Mouse (Mus musculus) stomach, embryonic 15.5 days (tissue): ENCODE results near the gene Gm9611. TPM values are rescaled to one million over a fixed set of nuclear protein-coding genes. Genes with fewer than 3 reads are reported as not detected.
"Not testable (repeated sequence)": the region's sequence is repeated elsewhere in the genome, so short reads cannot be mapped to it uniquely, and the experiment has no call there.

Experiments
- ATAC-seq: fragments of 200-750 bp; cut with Nextera tagmentation; 2 replicates; pipeline ENCODE4 v1.8.0; 2017; ENCODE audit warnings: low read depth, moderate number of reproducible peaks, moderate TSS enrichment; ENCODE audit not compliant: insufficient read depth, low FRiP score
- H3K27ac ChIP-seq: fragments of 300-500 bp; sonication (generic); 2 replicates; pipeline ENCODE4 v1.5.1; 2015; ENCODE audit warnings: mild to moderate bottlenecking, inconsistent platforms
- H3K27me3 ChIP-seq: fragments of 300-500 bp; sonication (generic); replicated peaks from 2 replicates; pipeline ENCODE4 v1.6.1; 2015; ENCODE audit warnings: inconsistent platforms
- H3K36me3 ChIP-seq: fragments of 300-500 bp; sonication (generic); 2 replicates; pipeline ENCODE4 v1.6.1; 2015; ENCODE audit warnings: inconsistent platforms
- H3K4me1 ChIP-seq: fragments of 300-500 bp; sonication (generic); 2 replicates; pipeline ENCODE4 v1.6.1; 2015; ENCODE audit warnings: inconsistent platforms
- H3K4me2 ChIP-seq: fragments of 300-500 bp; sonication (generic); 2 replicates; pipeline ENCODE4 v1.6.1; 2015; ENCODE audit warnings: mild to moderate bottlenecking, inconsistent platforms
- H3K4me3 ChIP-seq: fragments of 300-500 bp; sonication (generic); replicated peaks from 2 replicates; pipeline ENCODE4 v1.5.1; 2015; ENCODE audit warnings: inconsistent platforms
- H3K9ac ChIP-seq: fragments of 300-500 bp; sonication (generic); 2 replicates; pipeline ENCODE4 v1.6.1; 2015; ENCODE audit warnings: inconsistent platforms
- H3K9me3 ChIP-seq: fragments of 300-500 bp; sonication (generic); 2 replicates; pipeline ENCODE4 v1.6.1; 2016; ENCODE audit warnings: inconsistent platforms
- WGBS: fragments of 180-500 bp; shearing (Covaris S2); methylation state at CpG from one replicate; pipeline ENCODE4 v1.1.7; 2015; 5-methylcytosine and 5-hydroxymethylcytosine counted together
- microRNA-seq: library from miRNA; unstranded; fragments of <30 nt; microRNA quantifications from one replicate; pipeline ENCODE4, GENCODE M21; 2016
- polyA plus RNA-seq: library from polyadenylated mRNA; unstranded; fragments of >200 nt; fragmentation: Nextera tagmentation; extraction: Ambion mirVana; gene quantifications from 2 replicates; pipeline ENCODE4 v1.2.1, GENCODE M21; 2015

Gm9611 gene
- not detected in 2 replicates for polyA plus RNA-seq

GRCm38 (mm10) chr14:42297258-42297657 is at the start of gene Gm9611:
Gene Gm9611 (minus strand): TSS chr14:42297358.
- H3K36me3 ChIP-seq, H3K4me1 ChIP-seq, H3K27ac ChIP-seq, H3K27me3 ChIP-seq, H3K4me2 ChIP-seq, H3K9ac ChIP-seq, H3K9me3 ChIP-seq, H3K4me3 ChIP-seq, ATAC-seq: not testable (repeated sequence)
- 100% methylated on average over 1 of the region's 3 CpGs for WGBS

GRCm38 (mm10) chr14:42309910-42310309 is 12.8 kb upstream of the Gm9611 start, which contains the start of gene Gm7995:
Gene Gm7995 (plus strand): TSS chr14:42310210.
- not testable (repeated sequence) for H3K27me3 ChIP-seq, H3K4me2 ChIP-seq, H3K9ac ChIP-seq, H3K4me1 ChIP-seq, H3K36me3 ChIP-seq, H3K4me3 ChIP-seq, H3K9me3 ChIP-seq, H3K27ac ChIP-seq, ATAC-seq
- no CpG with 5 or more reads among the region's 1 CpGs for WGBS

GRCm38 (mm10) chr14:42259948-42260347 is 37.2 kb downstream of the Gm9611 start, which contains the start of gene Gm17026:
Gene Gm17026 (minus strand): TSS chr14:42260048.
- H3K9ac ChIP-seq, H3K36me3 ChIP-seq, H3K4me1 ChIP-seq, H3K9me3 ChIP-seq, ATAC-seq, H3K27me3 ChIP-seq, H3K4me3 ChIP-seq, H3K4me2 ChIP-seq, H3K27ac ChIP-seq: not testable (repeated sequence)
- WGBS, result 100% methylated on average over 1 of the region's 3 CpGs

Small RNA genes lying within 50 kb of the gene (microRNA-seq; reads per million reads assigned to microRNA genes)
- not detected for gene Gm25208
- not detected for gene Gm25892

Other genes with a start within 250 kb of the Gm9611 start
- not detected in 2 replicates for gene Gm7951, start 180.0 kb downstream of the Gm9611 start, polyA plus RNA-seq
- gene Gm17027, start 134.7 kb downstream of the Gm9611 start, polyA plus RNA-seq, result not detected in 2 replicates
- gene Gm3573, start 106.6 kb downstream of the Gm9611 start, polyA plus RNA-seq, result not detected in 2 replicates
- gene Gm17026, start 37.3 kb downstream of the Gm9611 start, polyA plus RNA-seq, result not detected in 2 replicates
- not detected in 2 replicates for gene Gm7995, start 12.9 kb upstream of the Gm9611 start, polyA plus RNA-seq
- gene Gm8005, start 142.3 kb upstream of the Gm9611 start, polyA plus RNA-seq, result not detected in 2 replicates
- gene Gm8011, start 166.5 kb upstream of the Gm9611 start, polyA plus RNA-seq, result not detected in 2 replicates
- not detected in 2 replicates for gene Gm8020, start 205.0 kb upstream of the Gm9611 start, polyA plus RNA-seq
- not detected in 2 replicates for gene Gm8024, start 226.9 kb upstream of the Gm9611 start, polyA plus RNA-seq